Mouse (Mus musculus) c-Kit-negative CD71-positive TER-119-positive erythroid progenitor cells, embryonic 14.5 days (primary cell): ENCODE results near the gene Tpp1.
A peak's percentile ranks its signal among the peaks of the same experiment; 100 is the strongest.
"Not testable (repeated sequence)": the region's sequence is repeated elsewhere in the genome, so short reads cannot be mapped to it uniquely, and the experiment has no call there.

Experiments used
- DNase-seq: peaks from one replicate; pipeline ENCODE4 v3.0.0-alpha.2; 2013; ENCODE audit warnings: low read depth, low spot score

Gene Tpp1

DNA sequence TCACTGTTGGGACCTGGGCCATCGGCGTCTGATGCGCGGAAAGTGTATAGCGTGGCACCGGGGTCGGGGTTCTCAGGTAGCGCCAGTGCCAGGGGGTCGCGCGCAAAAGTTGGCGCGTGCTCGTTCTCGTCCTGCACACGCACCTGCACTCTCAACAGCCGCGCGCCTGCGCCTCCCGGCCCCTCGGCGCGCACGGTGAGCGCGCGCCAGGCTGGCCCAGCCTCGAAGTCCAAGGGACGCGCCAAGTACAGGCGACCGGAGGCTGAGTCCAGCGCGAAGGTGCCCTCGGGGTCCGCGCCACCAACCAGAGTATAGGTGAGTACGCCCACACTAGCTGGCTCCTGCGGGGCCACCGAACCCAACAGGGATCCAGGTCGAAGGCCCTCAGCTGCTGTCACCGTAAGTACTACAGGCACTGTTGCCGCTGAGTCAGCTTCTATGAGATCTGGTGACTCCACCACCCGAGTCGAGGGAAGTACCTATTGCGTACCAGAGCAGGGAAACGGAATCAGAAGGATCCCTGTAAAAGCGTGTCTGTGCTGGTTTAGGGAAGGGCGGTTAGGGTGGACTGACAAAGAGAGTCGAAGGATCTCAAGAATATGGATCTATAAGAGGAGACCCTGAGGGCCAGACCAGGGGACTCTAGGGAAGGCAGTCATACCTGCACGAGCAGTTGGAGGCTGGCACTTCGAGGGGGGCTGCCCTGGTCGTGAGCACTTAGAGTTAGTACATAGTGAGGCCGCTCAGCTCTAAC, 10.7 kb upstream of the Tpp1 start:
- no peak for DNase-seq

DNA sequence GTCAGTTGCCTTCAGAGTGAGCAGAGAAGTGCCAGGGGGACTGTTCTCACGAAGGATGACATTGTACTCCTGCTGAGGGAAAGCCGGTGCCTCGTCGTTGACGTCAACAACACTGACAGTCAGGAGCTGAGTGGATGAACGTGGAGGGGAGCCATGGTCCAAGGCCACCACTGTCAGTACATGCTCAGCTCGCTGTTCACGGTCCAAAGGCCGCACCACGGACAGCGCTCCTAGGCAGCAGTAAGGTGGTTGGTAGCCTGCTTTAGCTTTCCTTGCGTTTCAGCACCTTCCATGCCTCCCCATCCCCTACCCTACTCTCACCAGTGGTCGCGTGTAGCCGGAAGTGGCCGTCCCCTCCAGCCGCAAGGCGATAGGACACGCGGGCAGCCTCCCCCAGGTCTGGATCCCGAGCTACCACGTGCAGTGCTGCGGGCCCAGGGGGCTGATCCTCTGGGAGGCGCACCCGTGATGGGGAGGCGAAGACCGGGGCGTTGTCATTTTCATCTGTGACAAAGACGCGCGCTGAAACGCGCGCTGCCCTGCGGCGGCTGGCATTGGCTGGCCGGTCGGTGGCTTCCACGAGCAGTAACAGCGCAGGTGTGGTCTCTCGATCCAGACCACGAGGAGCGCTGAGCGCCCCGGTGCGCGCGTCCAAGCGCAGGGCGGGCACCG, 9.9 kb upstream of the Tpp1 start:
- no peak for DNase-seq

DNA sequence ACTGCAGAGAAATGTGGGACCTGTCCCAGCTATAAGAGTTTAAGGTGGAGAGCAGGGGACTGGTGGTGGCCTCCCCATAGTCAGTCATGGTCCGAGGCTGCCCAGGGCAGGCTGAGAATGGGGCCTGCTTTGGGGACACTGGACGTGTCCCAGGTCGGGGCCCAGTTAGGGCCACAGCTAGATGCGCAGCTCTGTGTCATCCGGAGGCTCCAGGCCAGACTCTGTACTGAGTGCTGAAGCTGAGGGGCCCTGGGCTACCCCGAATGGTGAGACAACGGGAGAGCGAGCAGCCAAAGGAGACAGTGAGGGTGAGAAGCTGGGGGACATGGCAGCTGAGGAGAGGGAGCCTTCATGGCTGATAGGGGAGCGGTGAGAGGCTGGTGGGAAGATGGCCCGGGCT, 1.2 kb upstream of the Tpp1 start:
- DNase-seq = no peak

DNA sequence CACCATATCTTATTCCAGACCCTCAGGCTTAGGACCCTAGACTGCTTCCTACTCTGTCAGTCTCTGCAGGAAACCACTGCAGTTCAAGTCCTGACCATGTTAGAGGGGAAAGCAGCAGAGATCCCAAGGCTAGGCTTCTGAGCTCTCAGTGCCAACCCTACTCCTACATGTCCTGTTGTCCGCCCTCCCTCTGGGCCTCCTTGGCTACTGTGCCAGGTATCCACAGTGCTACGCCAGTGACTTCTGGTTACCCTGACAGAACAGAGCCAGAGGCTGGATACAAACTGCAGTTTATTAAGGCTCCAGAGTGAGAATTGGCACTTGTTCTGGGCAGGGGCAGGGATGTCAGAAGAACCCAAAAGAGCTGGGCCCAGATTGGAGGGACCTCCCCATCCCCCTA, 681 bp upstream of the Tpp1 start:
- DNase-seq = no peak

DNA sequence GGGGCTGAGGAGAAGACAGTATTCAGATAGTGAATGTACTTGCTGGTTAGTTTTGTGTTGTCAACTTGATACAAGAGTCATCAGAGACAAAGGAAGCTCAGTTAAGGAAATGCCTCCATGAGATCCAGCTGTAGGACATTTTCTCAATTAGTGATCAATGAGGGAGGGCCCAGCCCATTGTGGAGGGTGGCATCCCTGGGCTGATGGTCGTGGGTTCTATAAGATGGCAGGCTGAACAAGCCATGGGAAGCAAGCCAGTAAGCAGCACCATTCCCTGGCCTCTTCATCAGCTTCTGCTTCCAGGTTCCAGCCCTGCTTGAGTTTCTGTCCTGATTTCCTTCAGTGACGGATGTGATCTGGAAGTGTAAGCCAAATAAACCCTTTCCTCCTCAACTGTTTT, 4.3 kb downstream of the Tpp1 start:
- no peak for DNase-seq

DNA sequence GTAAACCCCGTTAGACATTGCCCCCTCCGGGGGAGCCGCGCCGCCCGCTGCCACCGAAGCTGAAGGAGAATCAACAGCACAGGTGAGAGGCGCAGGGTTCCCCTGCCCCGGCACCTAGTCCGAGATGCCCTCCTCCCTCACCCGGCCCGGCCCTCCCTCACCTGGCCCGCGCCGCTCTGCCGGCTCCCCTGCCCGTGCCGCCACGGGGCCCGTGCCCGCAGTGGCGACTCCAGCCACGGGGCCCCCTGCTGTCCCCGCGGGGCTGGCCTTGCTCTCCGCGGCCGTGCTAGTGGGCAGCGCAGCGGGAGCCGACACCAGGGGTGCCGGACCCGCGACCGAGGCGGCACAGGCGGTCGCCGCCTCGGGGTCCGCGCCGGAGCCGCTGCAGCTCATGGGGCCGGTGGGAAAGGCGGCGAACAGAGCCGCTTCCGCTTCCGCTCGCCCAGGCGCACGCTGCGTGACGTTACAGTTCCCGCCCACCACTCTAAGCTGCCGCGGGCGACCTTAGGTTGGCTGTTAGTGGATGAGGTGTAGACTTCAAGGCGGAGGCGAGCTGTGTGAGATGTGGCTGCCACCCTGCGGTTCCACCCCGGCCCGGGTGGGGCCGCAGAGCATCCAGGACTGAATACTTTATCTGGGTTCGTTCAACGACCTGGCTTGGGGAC, 8.0 kb downstream of the Tpp1 start, which contains the start of gene Taf10:
Gene Taf10 (minus strand): TSS at position 436 of the 665 bp plus-strand sequence.
- peak; percentile 78 for DNase-seq

DNA sequence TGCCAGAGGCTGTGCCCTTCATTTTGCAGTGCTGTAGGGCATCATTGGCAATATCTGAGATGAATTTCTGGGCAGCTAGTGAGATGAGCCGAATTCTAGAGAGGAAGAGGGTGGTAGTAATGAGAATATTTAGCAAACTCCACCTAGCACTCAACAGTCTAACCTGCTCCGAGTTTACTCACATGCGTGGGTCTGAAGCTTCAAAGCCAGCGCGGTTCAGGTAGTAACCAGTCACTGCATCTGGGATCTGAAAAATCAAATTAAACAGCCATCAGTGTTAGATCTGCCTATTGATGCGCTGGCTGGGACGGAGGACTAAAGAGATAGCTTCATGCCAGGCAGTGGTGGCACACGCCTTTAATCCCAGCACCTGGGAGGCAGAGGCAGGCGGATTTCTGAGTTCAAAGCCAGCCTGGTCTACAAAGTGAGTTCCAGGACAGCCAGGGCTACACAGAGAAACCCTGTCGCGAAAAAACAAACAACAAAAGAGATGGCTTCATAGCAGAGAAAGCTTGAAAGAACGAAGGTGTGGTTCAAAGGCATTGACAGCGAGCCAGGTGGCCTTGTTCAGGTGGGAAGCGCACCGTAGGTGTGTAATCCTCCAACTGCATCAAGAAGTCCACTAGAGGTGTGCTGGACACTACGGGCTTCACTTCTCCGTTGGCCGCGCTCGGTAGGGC, 8.6 kb downstream of the Tpp1 start:
- DNase-seq = not testable (repeated sequence)

DNA sequence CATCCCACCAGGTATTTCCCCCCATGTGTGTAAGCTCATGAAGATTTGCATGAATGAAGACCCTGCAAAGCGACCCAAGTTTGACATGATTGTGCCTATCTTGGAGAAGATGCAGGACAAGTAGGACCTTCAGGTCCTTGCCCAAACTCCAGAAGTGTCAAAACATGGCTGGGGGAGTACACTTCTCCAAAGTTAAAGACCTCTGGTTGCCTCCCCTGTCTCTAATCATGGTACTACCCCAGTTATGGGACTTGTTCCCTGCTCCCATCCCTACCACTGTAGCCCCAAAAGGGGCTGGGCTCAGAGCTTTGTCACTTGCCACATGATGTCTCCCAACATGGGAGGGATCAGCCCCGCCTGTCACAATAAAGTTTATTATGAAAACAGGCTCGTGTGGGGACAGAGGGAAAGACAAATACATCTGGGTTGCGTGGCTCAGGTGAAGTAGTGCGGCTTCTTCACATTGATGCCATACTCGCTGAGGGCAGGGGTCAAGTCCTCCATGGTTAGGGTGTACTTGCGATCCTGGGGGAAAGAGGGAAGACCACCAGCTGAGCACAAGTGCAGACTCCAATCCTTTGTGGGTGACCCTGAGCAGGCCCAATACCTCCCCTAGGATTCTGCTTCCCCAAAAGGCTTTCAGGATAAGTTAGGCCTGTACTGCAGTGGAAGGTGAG, 9.4 kb downstream of the Tpp1 start:
- not testable (repeated sequence) for DNase-seq

DNA sequence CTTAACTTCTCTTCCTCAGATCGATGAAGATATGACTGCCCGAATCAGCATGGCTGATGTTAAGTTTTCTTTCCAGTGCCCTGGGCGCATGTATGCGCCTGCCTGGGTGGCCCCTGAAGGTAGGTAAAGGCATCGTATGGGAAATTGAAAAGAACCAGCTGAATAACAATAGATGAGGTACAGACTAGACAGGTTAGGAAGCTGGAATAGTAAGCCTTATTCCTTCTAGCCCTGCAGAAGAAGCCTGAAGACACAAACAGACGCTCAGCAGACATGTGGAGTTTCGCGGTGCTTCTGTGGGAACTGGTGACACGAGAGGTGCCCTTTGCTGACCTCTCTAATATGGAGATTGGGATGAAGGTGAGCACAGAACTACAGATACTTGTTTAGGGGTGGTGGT, 10.1 kb downstream of the Tpp1 start:
- no peak for DNase-seq

DNA sequence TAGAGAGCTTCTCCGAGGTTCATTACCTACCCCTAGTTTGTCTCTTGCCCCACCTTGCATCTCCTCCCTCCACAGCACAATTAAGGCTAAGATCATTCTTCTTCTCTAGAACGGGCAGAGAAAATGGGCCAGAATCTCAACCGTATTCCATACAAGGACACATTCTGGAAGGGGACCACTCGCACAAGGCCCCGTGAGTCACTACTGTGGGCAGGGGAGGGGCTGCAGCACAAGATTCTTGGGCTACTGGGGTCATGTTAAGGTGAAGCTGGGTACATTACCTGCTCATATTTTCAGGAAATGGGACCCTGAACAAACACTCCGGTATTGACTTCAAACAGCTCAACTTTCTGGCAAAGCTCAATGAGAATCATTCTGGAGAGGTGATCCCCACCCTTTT, 11.2 kb downstream of the Tpp1 start:
- DNase-seq = no peak

DNA sequence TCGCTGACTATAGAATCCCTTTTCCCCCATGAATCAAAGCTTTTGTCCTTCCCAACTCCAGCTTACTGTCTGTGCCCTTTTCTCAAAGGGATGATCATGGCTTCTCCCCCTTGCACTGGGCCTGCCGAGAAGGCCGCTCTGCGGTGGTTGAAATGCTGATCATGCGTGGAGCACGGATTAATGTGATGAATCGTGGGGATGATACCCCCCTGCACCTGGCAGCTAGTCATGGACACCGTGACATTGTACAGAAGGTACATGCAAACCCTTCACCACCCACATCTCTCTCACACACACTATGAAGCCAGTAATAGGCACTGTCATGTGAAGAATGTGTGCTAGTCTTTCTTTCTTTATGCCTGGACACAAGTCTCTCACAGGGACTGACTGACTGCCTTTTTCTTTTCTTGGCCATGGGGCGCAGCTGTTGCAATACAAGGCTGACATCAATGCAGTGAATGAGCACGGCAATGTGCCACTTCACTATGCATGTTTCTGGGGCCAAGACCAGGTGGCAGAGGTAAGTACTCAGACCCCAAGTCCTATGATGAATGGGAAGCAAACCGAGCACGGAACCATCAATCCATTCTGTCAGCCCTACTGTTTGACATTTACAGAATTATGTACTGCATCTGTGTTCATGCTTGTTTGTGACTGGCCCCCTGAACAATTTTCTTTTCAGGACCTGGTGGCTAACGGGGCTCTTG, 11.8 kb downstream of the Tpp1 start:
- no peak for DNase-seq

DNA sequence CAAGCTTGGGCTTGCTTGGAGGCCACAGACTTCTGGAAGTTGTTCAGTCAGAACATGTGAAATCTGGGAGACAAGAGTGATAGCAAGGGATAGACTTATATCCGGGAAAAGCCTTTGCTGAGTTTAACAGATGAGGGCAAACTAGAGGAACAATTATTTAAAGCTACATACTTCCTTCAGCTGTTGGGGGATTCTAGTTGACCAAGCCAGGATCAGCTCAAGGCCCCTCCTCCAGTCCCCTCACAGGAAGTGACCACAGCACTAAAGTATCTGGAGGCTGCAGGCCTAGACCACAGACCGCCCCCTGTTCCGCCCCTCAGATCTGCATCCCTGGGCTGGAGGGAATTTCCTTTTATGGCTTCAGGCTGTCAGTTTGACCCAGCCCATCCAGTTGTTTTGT, 13.1 kb downstream of the Tpp1 start:
- no peak for DNase-seq

DNA sequence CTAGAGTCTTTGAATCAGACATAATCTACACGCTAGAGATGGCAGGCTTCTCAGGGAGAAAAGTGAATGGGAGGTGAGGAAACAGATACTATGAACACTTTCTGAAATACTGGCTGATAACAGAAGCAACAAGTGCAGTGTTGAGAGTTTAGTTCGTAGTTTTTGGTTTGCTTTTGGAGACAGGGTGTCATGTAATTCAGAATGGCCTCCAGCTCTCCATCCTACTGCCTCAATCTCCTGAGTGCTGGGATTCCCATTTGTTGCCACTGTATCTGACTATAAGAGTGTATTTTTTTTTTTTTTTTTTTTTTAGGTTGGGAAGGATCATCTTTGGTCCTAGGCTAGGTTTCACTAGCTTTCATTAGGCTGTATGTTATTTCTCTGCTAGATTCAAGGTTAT, 13.7 kb downstream of the Tpp1 start:
- DNase-seq = no peak

DNA sequence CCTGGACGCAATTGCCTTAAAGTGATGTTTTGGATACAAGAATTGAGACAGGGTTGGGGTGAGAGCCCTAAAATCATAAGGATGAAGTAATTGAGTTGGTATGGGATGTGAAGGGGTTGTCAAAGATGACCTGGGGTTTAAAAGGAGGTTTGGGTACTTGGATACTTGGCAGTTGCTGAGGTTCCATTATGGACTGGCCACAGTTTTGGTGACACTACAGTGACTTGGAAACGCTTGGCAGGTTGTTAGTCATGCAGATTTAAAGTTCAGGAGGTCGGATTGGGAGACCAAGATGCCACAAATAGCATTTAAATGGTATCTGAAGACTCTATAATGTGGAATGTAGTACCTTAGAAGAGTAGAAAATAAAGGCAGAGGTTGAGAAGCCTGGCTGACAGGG, 14.4 kb downstream of the Tpp1 start:
- no peak for DNase-seq

DNA sequence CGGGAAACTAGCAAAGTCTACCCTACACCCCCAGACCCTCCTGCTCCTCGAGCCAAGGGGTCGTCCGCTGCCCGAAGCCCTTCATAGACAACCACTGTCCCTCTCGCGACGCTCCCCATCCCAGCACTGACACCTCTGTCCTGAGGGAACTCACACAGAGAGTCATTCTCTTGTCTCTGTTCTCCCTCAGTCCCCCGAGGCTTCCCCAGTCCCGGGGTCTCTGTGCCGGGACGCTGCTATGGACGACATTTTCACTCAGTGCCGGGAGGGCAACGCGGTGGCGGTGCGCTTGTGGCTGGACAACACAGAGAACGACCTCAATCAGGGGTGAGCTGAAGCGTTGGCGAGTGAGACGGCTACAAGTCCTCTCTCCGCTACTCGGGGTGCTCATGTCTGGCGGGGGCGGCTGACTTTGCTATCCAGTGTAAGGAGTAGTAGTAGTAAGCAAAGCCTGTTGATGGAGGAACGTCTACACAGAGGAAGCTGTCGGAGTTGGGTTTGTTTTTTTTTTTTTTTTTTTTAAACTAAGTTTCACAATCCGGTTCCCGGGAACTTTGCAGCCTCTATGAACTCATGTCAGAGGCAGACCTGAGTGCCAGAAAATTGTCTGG, 15.0 kb downstream of the Tpp1 start, which contains the start of gene Rrp8:
Gene Rrp8 (minus strand): TSS at position 475 of the 611 bp plus-strand sequence.
- peak; percentile 47 for DNase-seq

DNA sequence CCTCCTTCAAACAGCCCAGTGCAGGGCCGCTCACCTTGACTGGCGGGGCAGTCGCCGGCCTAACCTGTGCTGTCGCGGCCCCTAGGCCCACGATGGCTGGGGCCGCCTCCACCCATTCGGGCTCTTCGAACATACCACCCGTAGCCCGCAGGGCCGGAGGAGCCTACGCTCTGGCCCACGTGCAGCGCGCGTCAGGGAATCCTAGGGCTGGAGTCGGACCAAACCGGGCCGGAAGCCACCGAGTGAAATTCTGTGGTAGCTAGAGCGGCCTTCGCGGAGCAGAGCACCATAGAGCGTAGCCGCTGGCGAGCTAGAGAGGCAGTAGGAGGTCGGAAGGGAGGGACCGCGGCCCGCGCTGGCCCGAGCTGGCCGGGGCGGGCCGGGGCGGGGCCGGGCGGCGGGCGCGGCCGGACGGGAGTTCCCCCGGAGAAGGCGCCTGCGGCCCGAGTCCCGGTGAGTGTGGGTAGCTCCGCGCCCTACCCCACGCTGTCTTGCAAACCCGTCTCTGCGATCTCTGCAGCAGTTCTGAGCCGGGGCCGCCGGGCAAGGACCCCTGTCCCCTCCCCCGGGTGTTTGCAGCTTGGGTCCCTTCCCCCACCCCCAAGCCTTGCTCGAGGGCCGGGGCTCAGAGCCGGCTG, 15.7 kb downstream of the Tpp1 start, which contains the start of gene Ilk:
Gene Ilk (plus strand): TSS at position 329 of the 638 bp plus-strand sequence.
- peak; percentile 83 for DNase-seq

DNA sequence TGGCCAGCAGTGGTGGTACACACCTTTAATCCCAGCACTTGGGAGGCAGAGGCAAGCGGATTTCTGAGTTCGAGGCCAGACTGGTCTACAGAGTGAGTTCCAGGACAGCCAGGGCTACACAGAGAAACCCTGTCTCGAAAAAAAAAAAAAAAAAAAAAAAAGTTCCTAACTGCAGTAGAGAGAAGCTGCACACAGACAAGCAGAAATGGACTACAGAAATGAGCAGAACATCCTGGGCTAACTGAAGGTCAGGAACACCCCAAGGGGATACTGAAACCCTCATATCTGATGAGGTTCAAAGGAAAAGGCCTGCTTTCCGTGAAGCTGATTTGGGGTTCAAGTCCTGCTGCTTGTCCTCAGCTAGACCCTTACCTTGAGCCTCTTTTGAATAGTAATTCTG, 16.6 kb downstream of the Tpp1 start:
- DNase-seq = not testable (repeated sequence)

DNA sequence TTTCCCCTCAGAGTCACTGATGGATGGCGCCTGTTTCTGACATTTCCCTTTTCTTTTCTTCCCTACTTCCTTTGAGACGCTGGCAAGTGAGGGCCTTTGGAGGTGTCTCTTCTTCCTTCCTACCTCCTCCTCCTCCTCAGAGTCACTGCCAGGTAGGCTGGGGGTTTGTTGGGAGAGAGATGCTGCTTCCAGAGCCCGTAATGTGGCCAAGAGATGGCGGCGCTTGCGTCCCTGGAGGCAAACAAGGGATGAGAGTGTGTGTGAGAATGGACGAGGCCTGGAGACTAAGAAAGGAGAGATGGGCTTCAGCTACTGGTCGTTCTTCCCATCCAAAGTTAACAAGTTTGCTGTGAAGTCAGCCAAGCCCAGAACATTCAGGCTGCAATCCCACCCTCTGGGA, 17.2 kb downstream of the Tpp1 start:
- no peak for DNase-seq

DNA sequence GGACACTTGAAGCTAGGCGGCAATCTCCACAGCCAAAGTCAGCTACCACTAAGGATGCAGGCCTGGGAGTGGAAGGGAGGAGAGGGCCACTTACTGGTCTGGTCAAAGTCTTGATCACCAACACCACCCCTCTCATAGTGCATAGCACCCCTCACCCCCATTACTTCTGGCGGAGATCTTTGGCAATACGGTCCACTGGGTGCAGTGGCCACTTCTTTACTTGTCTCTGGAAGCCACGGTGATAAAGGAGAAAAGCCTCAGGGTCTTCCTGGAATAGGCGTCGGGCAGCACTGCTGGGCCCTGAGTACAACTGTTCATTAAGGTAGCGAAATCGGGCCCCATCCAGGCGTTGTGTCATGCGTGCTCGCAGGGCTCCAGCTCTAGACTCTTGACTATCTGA, 18.2 kb downstream of the Tpp1 start:
- no peak for DNase-seq
